Mouse (Mus musculus) urinary bladder, postnatal 25 days (tissue): Measurements from ENCODE around the gene Ctbp1.

ENCODE experiments used
- DNase-seq: peaks from one replicate; pipeline ENCODE4 v3.0.0; 2022; ENCODE audit warnings: low spot score

Gene Ctbp1

GRCm38 (mm10) chr5:33208533-33209245 lies 66.1 kb downstream of the Ctbp1 start:
- no peak for DNase-seq

DNA sequence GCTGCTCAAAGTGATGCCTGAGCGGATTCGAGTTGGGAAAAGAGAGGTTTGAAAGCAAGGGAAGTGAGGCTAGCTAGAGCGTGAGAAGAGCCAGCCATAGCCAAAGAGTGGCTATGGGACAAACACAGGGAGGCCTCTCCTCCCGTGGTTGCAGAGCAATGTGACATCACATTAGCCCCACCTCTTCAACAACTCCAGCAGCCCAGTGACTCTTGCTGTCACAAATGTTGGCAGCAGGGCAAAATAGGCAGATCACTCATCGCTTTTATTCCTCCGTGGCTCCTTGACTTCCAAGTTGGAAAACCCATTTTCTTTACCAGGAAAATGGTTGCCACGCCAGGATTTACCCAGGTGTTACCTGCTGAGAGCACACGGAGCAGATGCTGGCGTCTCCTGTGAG lies 67.7 kb downstream of the Ctbp1 start:
- no peak for DNase-seq

DNA sequence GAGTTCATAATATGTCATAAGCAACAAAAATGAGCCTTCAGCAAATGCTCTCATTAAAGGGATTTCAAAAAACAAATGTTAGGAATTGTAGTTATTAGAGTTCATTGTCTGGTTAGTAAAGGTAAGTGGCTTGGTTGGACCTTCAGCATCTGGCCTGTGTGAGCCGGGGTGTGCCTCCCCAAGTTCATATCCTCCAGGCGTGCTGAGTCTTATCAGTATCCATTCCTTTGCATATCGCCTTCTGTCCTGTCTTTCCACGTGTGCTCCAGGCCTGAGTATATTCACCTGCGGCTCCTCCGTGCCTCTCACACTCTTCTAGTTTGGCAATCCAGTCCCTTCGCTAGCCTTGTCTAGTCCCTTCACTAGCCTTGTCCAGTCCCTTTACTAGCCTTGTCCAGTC lies 68.5 kb downstream of the Ctbp1 start:
- DNase-seq = no peak

DNA sequence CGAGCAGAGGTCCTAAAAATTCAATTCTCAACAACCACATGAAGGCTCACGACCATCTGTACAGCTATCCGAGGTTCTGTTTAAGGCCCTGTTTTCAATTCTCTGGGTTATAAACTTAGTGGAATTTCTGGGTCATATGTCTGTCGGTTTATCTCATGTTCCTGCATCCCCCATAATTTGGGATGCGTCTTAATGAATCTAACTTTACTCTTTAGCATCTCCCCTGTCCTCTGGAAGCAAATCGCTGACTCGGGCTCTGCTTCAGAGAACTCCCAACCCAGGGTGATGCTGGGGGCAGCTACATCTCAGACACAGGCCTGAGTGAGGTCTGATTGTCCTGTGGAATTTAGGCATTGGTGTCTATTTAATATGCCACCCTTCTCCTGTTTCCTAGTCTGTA lies 70.5 kb downstream of the Ctbp1 start:
- no peak for DNase-seq

- peak; percentile 76 for DNase-seq
Measured at GRCm38 (mm10) chr5:33203691-33204242, 71.0 kb downstream of the Ctbp1 start.

DNA sequence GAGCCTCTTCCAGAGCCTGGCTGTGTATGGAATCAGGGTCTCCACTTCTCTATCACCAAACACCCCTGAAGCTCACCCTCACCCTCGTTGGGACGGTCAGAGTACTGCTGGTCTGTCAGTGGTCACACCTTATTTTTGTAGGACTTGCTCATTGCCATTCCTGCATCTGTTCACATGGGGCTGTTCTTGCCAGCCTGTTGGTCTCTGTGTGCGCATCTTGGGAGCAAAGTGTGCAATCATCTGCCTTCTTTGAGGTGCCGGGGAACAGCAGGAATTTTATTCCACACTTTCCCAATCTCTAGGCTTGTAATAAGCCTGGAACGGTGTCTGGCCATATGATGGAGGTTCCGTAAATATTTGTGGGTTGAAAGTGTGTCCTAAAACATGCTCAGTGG lies 71.6 kb downstream of the Ctbp1 start:
- no peak for DNase-seq

GRCm38 (mm10) chr5:33202516-33203170 lies 72.2 kb downstream of the Ctbp1 start:
- DNase-seq = no peak

DNA sequence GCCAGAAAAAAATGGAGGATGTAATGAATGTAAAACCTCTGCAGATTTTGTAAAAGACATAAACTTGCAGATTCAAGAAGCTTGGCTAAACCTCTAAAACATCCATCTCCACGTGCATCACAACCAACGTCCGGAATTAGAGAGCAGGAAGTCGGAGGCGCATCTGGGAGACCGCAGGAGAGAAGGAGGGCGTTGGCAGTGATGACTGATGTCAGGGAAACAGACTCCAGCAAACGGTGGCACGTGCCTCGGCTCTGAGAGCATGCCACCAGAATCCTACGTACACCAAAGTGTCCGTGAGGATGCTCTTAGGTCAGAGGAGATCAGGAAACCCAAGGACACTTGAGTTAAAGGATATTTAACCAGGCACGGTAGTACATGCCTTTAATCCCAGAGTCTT lies 73.1 kb downstream of the Ctbp1 start:
- DNase-seq = no peak

- no peak for DNase-seq
Measured at GRCm38 (mm10) chr5:33200071-33200470, 74.7 kb downstream of the Ctbp1 start.
